10 mouse cellular contexts compared by ENCODE assay signal in genomic region chr6:32017406-32018104, GRCm38 (mm10). TPM values are rescaled to one million over a fixed set of nuclear protein-coding genes. Genes with fewer than 3 reads are reported as not detected.
DNase-seq lines count a peak whose midpoint lies in the region; ATAC-seq and TF ChIP-seq lines count a peak whose summit lies in the region.
"Had no signal": no experiment of that assay in that cellular context is flagged by ENCODE, and none has a peak within 500 bp of the region (broad histone marks: within the 10 kb centered on the region; RNA-seq: fewer than 3 reads in every experiment).

No protein-coding gene starts in this region.

- no peak for TF ChIP-seq EP300 in heart, postnatal 0 days (IDR thresholded peaks at IDR 0.05; ENCODE audit: low read depth)

- no peak overlapping the region for H3K4me2 ChIP-seq in kidney, embryonic 14.5 days (replicated peaks; ENCODE audit: low read depth, low read length)
- no peak overlapping the region for H3K4me2 ChIP-seq in heart, postnatal 0 days (ENCODE audit: low read depth, low read length)

- no peak overlapping the region for H3K9ac ChIP-seq in kidney, embryonic 14.5 days (ENCODE audit: low read depth, low read length)
- no peak overlapping the region for H3K9ac ChIP-seq in heart, postnatal 0 days (replicated peaks; ENCODE audit: low read depth, low read length)

- H3K27me3 ChIP-seq in kidney, embryonic 14.5 days (ENCODE audit: control insufficient read depth, insufficient read depth, low read length) = no peaks in the 10 kb centered on the region
- no peaks in the 10 kb centered on the region for H3K27me3 ChIP-seq in heart, postnatal 0 days (ENCODE audit: control insufficient read depth, insufficient read depth, low read length)

- 61% methylated on average over 14 of the region's 14 CpGs for WGBS in kidney, embryonic 14.5 days
- WGBS in heart, postnatal 0 days = 58% methylated on average over 14 of the region's 14 CpGs

- 0 out of 2 replicates have a peak, but pooled peaks have one; percentile 49 for ATAC-seq in kidney, embryonic 14.5 days (ENCODE audit: low FRiP score, low TSS enrichment)
- ATAC-seq in heart, postnatal 0 days (ENCODE audit: insufficient read depth, low read depth) = 0 out of 2 replicates have a peak, but pooled peaks have one; percentile 8

- H3K4me1 ChIP-seq in kidney, embryonic 14.5 days (ENCODE audit: control insufficient read depth, insufficient read depth, low read length) = no peaks in the 10 kb centered on the region; the same call in 1 of the 2 replicates
- peaks cover 17% of the 10 kb centered on the region for H3K4me1 ChIP-seq in heart, postnatal 0 days (ENCODE audit: control insufficient read depth, insufficient read depth)

- H3K36me3 ChIP-seq in kidney, embryonic 14.5 days (ENCODE audit: control insufficient read depth, insufficient read depth, low read length) = no peaks in the 10 kb centered on the region
- H3K36me3 ChIP-seq in heart, postnatal 0 days (replicated peaks; ENCODE audit: control insufficient read depth, insufficient read depth, low read length) = no peaks in the 10 kb centered on the region

- H3K4me3 ChIP-seq in kidney, embryonic 14.5 days (ENCODE audit: low read length) = no peak overlapping the region
- H3K4me3 ChIP-seq in heart, postnatal 0 days (ENCODE audit: low read depth, low read length) = no peak overlapping the region
- H3K4me3 ChIP-seq: erythroblast, embryonic 14.5 days had no signal

- 0 out of 2 replicates have a peak, but pooled peaks have one; percentile 6 for TF ChIP-seq CTCF in heart, postnatal 0 days (IDR thresholded peaks at IDR 0.05; ENCODE audit: low read depth)

- DNase-seq in kidney, adult 11 months = no peak
- DNase-seq in Muller cell, postnatal 12 days (ENCODE audit: inconsistent ontology term) = peak; percentile 70
- DNase-seq in brain, adult 2 months (ENCODE audit: low read depth, low spot score) = peak; percentile 43
- DNase-seq in heart, postnatal 0 days (ENCODE audit: low spot score) = no peak
- no peak for DNase-seq in spleen, postnatal 4 days (ENCODE audit: low spot score in 2 of 2)
- DNase-seq in spleen, postnatal 36 days (ENCODE audit: low spot score in 2 of 2) = no peak

- no peak overlapping the region for H3K27ac ChIP-seq in kidney, embryonic 14.5 days (ENCODE audit: low read depth, low read length)
- no peak overlapping the region for H3K27ac ChIP-seq in heart, postnatal 0 days (ENCODE audit: low read depth)

- H3K9me3 ChIP-seq in kidney, embryonic 14.5 days (ENCODE audit: control insufficient read depth, low read length) = no peaks in the 10 kb centered on the region
- no peaks in the 10 kb centered on the region for H3K9me3 ChIP-seq in heart, postnatal 0 days (replicated peaks; ENCODE audit: control insufficient read depth, low read length)

RNA-seq across cellular contexts. Expression of gene 1700012A03Rik, which starts 32.5 kb away (rescaled TPM):
- polyA plus RNA-seq in kidney, embryonic 14.5 days (2014; fragmentation: Nextera tagmentation; extraction: Ambion mirVana) = not detected in 2 replicates
- total RNA-seq in heart, postnatal 0 days (2014; rRNA removed; ENCODE audit: low replicate concordance) = not detected in 2 replicates
- polyA plus RNA-seq in heart, postnatal 0 days (2015; fragmentation: Nextera tagmentation; extraction: Ambion mirVana) = not detected in 2 replicates
- polyA plus RNA-seq: erythroblast, embryonic 14.5 days; large intestine, adult 2 months; thymus, postnatal 0 days had no signal

Comparison
In these comparisons a context has a peak if more than half of its experiments do, and no peak if none do; other contexts are left out.
1. DNase-seq: peak in Muller cell, postnatal 12 days (single experiment) and brain, adult 2 months (single experiment); none in kidney, adult 11 months (single experiment), heart, postnatal 0 days (single experiment), spleen, postnatal 4 days (0 of 2) and spleen, postnatal 36 days (0 of 2).